Mouse (Mus musculus) small intestine, adult 2 months (tissue): ENCODE measurements around the gene Ifit3b. TPM values are rescaled to one million over a fixed set of nuclear protein-coding genes. Genes with fewer than 3 reads are reported as not detected.
A peak's percentile ranks its signal among the peaks of the same experiment; 100 is the strongest.
"Not testable (repeated sequence)": the region's sequence is repeated elsewhere in the genome, so short reads cannot be mapped to it uniquely, and the experiment has no call there.

Experiments used
- H3K27ac ChIP-seq: fragments of 200-500 bp; 2 replicates; pipeline ENCODE4 v1.5.1; 2012; ENCODE audit warnings: low read depth, low read length, control low read depth, inconsistent platforms; ENCODE audit not compliant: insufficient read depth
- H3K27me3 ChIP-seq: fragments of 200-500 bp; 2 replicates; pipeline ENCODE4 v1.6.1; 2012; ENCODE audit warnings: mild to moderate bottlenecking, moderate library complexity, low read length, inconsistent platforms; ENCODE audit not compliant: control insufficient read depth, insufficient read depth
- H3K36me3 ChIP-seq: fragments of 200-500 bp; 2 replicates; pipeline ENCODE4 v1.6.1; 2012; ENCODE audit warnings: mild to moderate bottlenecking, low read length, control low read depth, inconsistent platforms; ENCODE audit not compliant: control insufficient read depth, insufficient read depth
- H3K4me1 ChIP-seq: fragments of 200-500 bp; 2 replicates; pipeline ENCODE4 v1.6.1; 2012; ENCODE audit warnings: low read length, inconsistent platforms, mixed read lengths; ENCODE audit not compliant: control insufficient read depth, insufficient read depth, insufficient read length
- H3K4me3 ChIP-seq: fragments of 200-500 bp; 2 replicates; pipeline ENCODE4 v1.5.1; 2012; ENCODE audit warnings: low read depth, mild to moderate bottlenecking, control low read depth, inconsistent platforms, low read length, moderate library complexity
- CTCF ChIP-seq: fragments of 200-500 bp; IDR thresholded peaks from 2 replicates; pipeline ENCODE4 v1.5.1; 2012; ENCODE audit warnings: low read depth, mild to moderate bottlenecking, control low read depth, inconsistent platforms, low read length, moderate library complexity, mixed read lengths; ENCODE audit not compliant: insufficient replicate concordance, insufficient read length; ENCODE audit errors: extremely low read depth
- POLR2A ChIP-seq: fragments of 200-500 bp; IDR thresholded peaks from 2 replicates; pipeline ENCODE4 v1.6.1; 2012; ENCODE audit warnings: low read depth, mild to moderate bottlenecking, control low read depth, inconsistent platforms, low read length, moderate library complexity
- WGBS: fragments of 180-500 bp; shearing (Covaris S2); methylation state at CpG from one replicate; pipeline ENCODE4 v1.1.7; 2018; 5-methylcytosine and 5-hydroxymethylcytosine counted together
- polyA plus RNA-seq: library from polyadenylated mRNA; depleted of rRNA; stranded (reverse); fragments of >200 nt; gene quantifications from 2 replicates; pipeline ENCODE4 v1.2.3, GENCODE M21; 2012

The Ifit3b gene
- polyA plus RNA-seq, 1 experiment = 0.90 TPM

DNA sequence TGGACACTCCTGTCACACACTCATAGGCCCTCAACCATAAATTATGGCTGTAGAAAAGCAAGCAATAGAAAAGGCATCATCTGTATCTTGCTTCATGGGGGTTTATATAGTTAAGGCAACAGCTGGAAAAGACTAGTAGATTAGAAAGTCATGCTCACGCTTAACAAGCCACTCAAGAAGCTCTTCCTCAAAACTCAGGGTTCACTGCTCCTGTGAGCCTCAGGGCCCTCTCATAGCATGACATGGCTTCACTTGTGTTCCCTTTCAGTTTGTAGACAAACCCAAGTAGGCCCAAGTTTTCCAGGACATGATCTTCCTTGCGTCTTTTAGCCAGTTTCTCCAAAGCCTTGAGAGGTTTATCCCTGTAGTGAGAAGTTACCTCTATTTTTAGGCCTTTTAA is 14.3 kb upstream of the Ifit3b start:
- TF ChIP-seq CTCF (no peak), POLR2A (no peak)
- H3K4me1 ChIP-seq = peaks cover 6% of the 10 kb centered on the region; the same call in 1 of the 2 replicates
- no peak overlapping the region for H3K4me3 ChIP-seq
- H3K27ac ChIP-seq = no peak overlapping the region
- WGBS = 92% methylated on average over 2 of the region's 2 CpGs
- 0 out of 2 replicates have a peak, but pooled peaks cover 3% of the 10 kb centered on the region for H3K36me3 ChIP-seq
- H3K27me3 ChIP-seq = no peaks in the 10 kb centered on the region

DNA sequence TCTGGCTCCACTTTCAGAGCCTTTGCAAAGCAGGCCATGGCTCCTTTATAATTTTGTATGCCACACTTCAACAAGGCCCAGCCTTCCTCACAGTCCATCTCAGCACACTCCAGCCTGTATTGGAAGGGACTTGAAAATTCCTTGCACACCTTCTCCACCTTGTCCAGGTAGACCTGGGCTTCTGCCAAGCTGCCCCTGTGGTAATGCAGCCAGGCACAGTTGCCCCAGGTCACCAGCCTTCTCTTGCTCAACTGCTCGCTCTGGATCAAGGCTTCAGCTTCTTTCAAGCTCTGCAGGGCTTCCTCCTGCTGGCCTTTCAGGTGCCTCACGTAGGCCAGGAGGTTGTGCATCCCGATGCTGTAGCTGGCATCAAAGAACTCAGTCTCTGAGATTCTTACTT is 13.2 kb upstream of the Ifit3b start:
- H3K27ac ChIP-seq, H3K27me3 ChIP-seq, H3K4me1 ChIP-seq, H3K4me3 ChIP-seq, H3K36me3 ChIP-seq: not testable (repeated sequence)
- WGBS = 88% methylated on average over 3 of the region's 3 CpGs

DNA sequence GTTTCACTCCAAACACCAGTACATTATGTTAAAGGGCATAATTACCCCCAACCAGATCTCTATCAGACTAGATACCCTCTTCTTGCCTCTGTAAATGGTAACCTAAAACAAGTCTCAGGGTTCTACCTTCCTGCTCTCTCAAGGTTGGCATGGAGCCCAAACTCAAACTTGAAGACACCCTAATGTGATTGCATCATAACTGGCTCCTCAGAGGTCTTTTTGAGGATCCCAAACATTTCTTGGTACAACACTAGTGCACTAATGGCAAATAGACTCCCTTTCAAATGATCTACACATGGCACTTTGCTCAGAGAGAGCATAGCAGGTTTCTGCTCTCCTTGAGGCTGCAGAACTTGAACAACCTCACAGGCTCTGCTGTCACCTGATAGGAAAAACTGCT is 11.0 kb upstream of the Ifit3b start:
- Histone ChIP-seq H3K27ac (no peak overlapping the region), H3K36me3 (0 out of 2 replicates have a peak, but pooled peaks cover 3% of the 10 kb centered on the region), H3K4me1 (peaks cover 7% of the 10 kb centered on the region; the same call in 1 of the 2 replicates), H3K27me3 (no peaks in the 10 kb centered on the region), H3K4me3 (no peak overlapping the region)
- no peak for TF ChIP-seq CTCF
- TF ChIP-seq POLR2A = no peak

DNA sequence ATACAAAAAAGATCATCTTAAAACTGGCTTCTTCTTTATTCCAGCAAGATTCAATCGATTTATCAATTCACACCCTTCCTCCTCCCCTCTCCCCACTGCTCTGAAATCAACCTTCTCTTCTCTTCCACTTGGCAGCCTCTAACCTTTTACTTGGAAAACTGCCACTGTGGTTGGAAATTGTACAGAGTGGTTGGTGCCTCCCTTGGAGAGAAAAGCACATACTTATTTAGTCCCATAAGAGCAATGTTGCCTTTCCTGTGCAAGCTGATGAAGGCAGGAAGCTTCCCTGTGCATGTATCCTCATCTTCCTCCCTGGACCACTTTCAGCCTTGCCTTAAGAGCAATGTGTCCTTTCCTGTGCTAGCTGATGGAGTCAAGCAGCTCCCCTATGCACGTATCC is 9.4 kb upstream of the Ifit3b start:
- TF ChIP-seq CTCF = no peak
- no peak for TF ChIP-seq POLR2A
- WGBS = 51% methylated on average over 2 of the region's 2 CpGs
- peaks cover 16% of the 10 kb centered on the region; the same call in 1 of the 2 replicates for H3K4me1 ChIP-seq
- H3K27me3 ChIP-seq = no peaks in the 10 kb centered on the region
- H3K27ac ChIP-seq = no peak overlapping the region
- 0 out of 2 replicates have a peak, but pooled peaks cover 3% of the 10 kb centered on the region for H3K36me3 ChIP-seq
- peak overlapping the region; percentile 16; the same call in 1 of the 2 replicates for H3K4me3 ChIP-seq

DNA sequence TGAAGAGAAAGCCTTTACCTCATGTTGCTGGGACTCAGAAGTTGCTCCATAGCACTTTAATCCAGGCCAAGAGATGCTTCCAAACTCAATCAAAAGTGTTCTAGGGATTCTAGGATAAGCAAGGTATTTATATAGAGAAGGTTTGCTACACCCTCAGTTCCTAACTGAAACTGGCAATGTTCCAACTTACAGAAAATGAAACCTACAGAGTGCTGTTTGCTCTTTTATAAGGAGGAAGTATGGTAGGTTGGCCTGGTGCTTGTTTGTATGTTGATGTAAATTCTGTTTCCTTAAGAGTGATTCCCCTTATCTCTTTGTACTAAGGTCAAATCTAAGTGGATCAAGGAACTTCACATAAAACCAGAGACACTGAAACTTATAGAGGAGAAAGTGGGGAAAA is 8.5 kb upstream of the Ifit3b start:
- not testable (repeated sequence) for H3K4me3 ChIP-seq, H3K27ac ChIP-seq, H3K36me3 ChIP-seq, H3K27me3 ChIP-seq
- peaks cover 16% of the 10 kb centered on the region; the same call in 1 of the 2 replicates for H3K4me1 ChIP-seq

DNA sequence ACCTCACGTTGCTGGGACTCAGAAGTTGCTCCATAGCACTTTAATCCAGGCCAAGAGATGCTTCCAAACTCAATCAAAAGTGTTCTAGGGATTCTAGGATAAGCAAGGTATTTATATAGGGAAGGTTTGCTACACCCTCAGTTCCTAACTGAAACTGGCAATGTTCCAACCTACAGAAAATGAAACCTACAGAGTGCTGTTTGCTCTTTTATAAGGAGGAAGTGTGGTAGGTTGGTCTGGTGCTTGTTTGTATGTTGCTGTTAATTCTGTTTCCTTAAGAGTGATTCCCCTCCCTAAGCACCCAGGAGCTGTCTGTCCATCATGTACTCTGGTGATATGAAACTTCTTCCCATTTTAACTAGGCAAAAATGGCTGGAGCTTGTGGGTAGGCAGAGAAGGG is 5.9 kb upstream of the Ifit3b start, which contains the start of gene Ifit1bl1:
Gene Ifit1bl1 (minus strand): TSS at position 69 of the 400 bp plus-strand sequence.
- H3K27ac ChIP-seq = peak within 1 kb of the TSS; percentile 94
- H3K4me3 ChIP-seq, H3K36me3 ChIP-seq, H3K27me3 ChIP-seq: not testable (repeated sequence)
- H3K4me1 ChIP-seq = peaks cover 20% of the 10 kb centered on the region; the same call in 1 of the 2 replicates
- WGBS = 19% methylated on average over 1 of the region's 1 CpGs

DNA sequence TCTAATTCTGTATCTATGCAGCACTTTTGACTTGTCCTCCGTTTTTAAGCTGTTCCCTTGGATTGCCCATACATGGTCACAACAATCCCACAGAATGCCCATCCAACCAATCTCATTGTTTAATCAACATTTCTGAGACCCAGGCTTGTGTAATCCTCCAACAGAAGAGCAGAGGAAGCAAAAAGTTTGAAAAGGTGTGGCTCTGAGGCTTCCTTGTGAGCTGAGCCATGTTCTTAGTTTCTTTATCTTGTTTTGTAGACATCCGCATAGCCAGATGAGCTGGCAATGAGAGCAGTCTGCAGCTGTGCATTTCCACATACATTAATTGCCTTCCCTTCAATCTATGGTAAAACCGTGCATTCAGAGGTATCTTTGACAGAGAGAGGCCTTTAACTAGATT is 2.3 kb upstream of the Ifit3b start:
- Histone ChIP-seq H3K36me3 (no peaks in the 10 kb centered on the region), H3K4me1 (peaks cover 15% of the 10 kb centered on the region; the same call in 1 of the 2 replicates), H3K27me3 (no peaks in the 10 kb centered on the region), H3K4me3 (no peak overlapping the region), H3K27ac (no peak overlapping the region)
- 86% methylated on average over 3 of the region's 3 CpGs for WGBS
- TF ChIP-seq CTCF = no peak
- TF ChIP-seq POLR2A = no peak

DNA sequence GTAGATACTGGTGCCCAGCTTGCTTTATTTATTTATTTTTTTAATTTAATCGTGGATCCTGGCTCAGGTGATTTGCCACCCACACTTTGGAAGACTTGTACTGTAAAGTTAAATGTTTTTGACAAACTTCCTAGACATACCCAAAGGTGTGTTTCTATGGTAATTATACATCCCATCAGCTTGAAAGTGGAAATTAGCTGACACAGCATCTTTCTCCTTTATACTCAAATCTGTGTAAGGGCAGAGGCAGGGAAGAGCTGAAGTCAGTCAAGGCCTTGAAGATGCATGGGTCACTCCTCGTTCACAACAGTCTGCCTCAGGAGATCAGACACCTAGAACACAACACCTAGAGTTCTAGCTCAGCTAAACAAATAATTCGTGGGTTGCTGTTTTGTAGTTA is 2.3 kb downstream of the Ifit3b start:
- H3K36me3 ChIP-seq, H3K4me1 ChIP-seq, H3K27me3 ChIP-seq, H3K4me3 ChIP-seq, H3K27ac ChIP-seq: not testable (repeated sequence)
- WGBS = 78% methylated on average over 3 of the region's 3 CpGs

DNA sequence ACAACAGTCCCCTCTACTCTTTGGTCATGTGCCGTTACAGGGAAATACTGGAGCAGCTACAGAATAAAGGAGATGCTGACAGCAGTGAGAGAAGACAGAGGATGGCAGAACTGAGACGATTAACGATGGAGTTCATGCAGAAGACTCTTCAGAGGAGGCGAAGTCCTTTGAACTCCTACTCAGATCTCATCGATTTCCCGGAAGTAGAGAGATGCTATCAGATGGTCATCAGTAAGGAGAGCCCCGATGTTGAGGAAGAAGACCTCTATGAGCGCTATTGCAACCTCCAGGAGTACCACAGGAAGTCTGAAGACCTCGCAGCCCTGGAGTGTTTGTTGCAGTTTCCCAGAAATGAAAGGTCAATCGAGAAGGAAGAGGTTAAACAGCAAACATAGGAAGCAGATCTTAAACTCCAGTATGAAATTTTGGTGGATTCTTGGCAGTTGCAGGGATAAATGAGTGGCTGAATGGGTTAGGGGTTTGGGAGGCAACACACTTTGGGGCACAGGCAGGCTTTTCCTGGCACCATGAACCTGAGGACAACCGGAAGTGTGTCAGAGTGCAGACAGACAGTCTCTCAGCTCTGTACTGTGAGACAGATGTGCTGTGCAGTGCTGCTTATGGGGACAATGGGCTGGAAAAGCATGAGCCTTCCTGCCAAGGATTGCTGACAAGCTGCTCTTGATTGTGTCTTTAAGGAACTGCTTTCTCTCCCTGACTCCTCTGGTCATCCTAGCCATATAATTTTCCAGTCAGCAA is 4.7 kb downstream of the Ifit3b start:
- 86% methylated on average over 7 of the region's 11 CpGs for WGBS
- not testable (repeated sequence) for H3K36me3 ChIP-seq, H3K27me3 ChIP-seq, H3K4me1 ChIP-seq, H3K27ac ChIP-seq, H3K4me3 ChIP-seq
